Mouse (Mus musculus) heart, embryonic 11.5 days (tissue): ENCODE results near the gene Zfp768. TPM values are rescaled to one million over a fixed set of nuclear protein-coding genes. Genes with fewer than 3 reads are reported as not detected.
A peak's percentile ranks its signal among the peaks of the same experiment; 100 is the strongest.
"Not testable (repeated sequence)": the region's sequence is repeated elsewhere in the genome, so short reads cannot be mapped to it uniquely, and the experiment has no call there.

ENCODE experiments used
- ATAC-seq: fragments of 200-750 bp; cut with Nextera tagmentation; replicated peaks from 2 replicates; pipeline ENCODE4 v1.8.0; 2017; ENCODE audit warnings: moderate library complexity; ENCODE audit not compliant: insufficient number of reproducible peaks, low FRiP score, low TSS enrichment
- H3K27ac ChIP-seq: fragments of 300-500 bp; sonication (generic); 2 replicates; pipeline ENCODE4 v1.5.1; 2014; ENCODE audit warnings: mild to moderate bottlenecking, low read depth, low read length
- H3K27me3 ChIP-seq: fragments of 300-500 bp; sonication (generic); 2 replicates; pipeline ENCODE4 v1.6.1; 2014; ENCODE audit warnings: mild to moderate bottlenecking, low read length, mixed read lengths; ENCODE audit not compliant: control insufficient read depth, insufficient read depth
- H3K36me3 ChIP-seq: fragments of 300-500 bp; sonication (generic); 2 replicates; pipeline ENCODE4 v1.6.1; 2014; ENCODE audit warnings: mild to moderate bottlenecking, low read length, moderate library complexity, mixed read lengths; ENCODE audit not compliant: control insufficient read depth, insufficient read depth
- H3K4me1 ChIP-seq: fragments of 300-500 bp; sonication (generic); 2 replicates; pipeline ENCODE4 v1.6.1; 2014; ENCODE audit warnings: low read length; ENCODE audit not compliant: control insufficient read depth, insufficient read depth
- H3K4me2 ChIP-seq: fragments of 300-500 bp; sonication (generic); 2 replicates; pipeline ENCODE4 v1.6.1; 2014; ENCODE audit warnings: mild to moderate bottlenecking, moderate library complexity
- H3K4me3 ChIP-seq: fragments of 300-500 bp; sonication (generic); 2 replicates; pipeline ENCODE4 v1.5.1; 2014; ENCODE audit warnings: low read depth, low read length
- H3K9ac ChIP-seq: fragments of 300-500 bp; sonication (generic); 2 replicates; pipeline ENCODE4 v1.6.1; 2014; ENCODE audit warnings: mild to moderate bottlenecking, low read depth, low read length, moderate library complexity
- H3K9me3 ChIP-seq: fragments of 300-500 bp; sonication (generic); replicated peaks from 2 replicates; pipeline ENCODE4 v1.6.1; 2016; ENCODE audit warnings: low read length; ENCODE audit not compliant: control insufficient read depth
- WGBS: fragments of 180-500 bp; shearing (Covaris S2); extraction: QIAGEN DNeasy Blood & Tissue Kit; methylation state at CpG from one replicate; pipeline ENCODE4 v1.1.7; 2014; ENCODE audit not compliant: insufficient replicate concordance; 5-methylcytosine and 5-hydroxymethylcytosine counted together
- polyA plus RNA-seq: library from polyadenylated mRNA; unstranded; fragments of >200 nt; fragmentation: Nextera tagmentation; extraction: Ambion mirVana; gene quantifications from 2 replicates; pipeline ENCODE4 v1.2.1, GENCODE M21; 2014

Gene Zfp768
- polyA plus RNA-seq: 4.7 and 6.0 TPM in 2 replicates

GRCm38 (mm10) chr7:127345512-127346325 lies at the start of gene Zfp768:
Gene Zfp768 (minus strand): TSS chr7:127345589.
- Histone ChIP-seq H3K9ac (peak within 1 kb of the TSS; percentile 97), H3K4me2 (peak within 1 kb of the TSS; percentile 89), H3K4me1 (peaks cover 14% of the 10 kb centered on the region), H3K36me3 (peaks cover 12% of the 10 kb centered on the region), H3K4me3 (peak within 1 kb of the TSS; percentile 92), H3K9me3 (no peaks in the 10 kb centered on the region), H3K27ac (peak within 1 kb of the TSS; percentile 97), H3K27me3 (no peaks in the 10 kb centered on the region)
- peak; percentile 88 for ATAC-seq
- under 1% methylated on average over 68 of the region's 76 CpGs for WGBS

DNA sequence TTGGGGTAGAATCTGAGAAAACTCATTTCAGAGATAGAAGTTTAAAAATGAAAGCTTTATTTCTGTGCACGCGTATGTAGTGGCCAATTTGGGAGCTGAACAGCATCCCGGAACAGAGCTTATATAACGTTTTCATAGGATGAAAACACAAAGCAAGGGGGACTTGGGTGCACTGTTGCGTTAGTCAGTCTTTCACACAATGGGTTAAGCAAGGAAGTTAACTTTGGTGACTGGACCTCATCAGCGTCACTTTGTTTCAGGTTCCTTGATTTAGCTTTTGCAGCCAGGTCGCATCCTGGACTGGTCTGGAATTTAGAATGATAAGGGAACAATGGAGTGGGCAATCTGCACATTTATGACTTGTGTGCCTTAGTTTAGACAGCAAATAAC lies 48.5 kb upstream of the Zfp768 start:
- no peak for ATAC-seq
- Histone ChIP-seq H3K36me3 (no peaks in the 10 kb centered on the region), H3K9ac (peak overlapping the region; percentile 39), H3K27me3 (no peaks in the 10 kb centered on the region), H3K4me1 (peaks cover 13% of the 10 kb centered on the region), H3K9me3 (no peaks in the 10 kb centered on the region), H3K4me3 (peak overlapping the region; percentile 71), H3K4me2 (peak overlapping the region; percentile 68), H3K27ac (peak overlapping the region; percentile 66; the same call in 1 of the 2 replicates)
- WGBS: 20% methylated on average over 7 of the region's 7 CpGs

- H3K4me1 ChIP-seq: peaks cover 13% of the 10 kb centered on the region
- WGBS: under 1% methylated on average over 45 of the region's 45 CpGs
Measured at GRCm38 (mm10) chr7:127393157-127393943, 48.0 kb upstream of the Zfp768 start, which contains the start of gene E430018J23Rik. Gene E430018J23Rik (minus strand): TSS chr7:127393629.

DNA sequence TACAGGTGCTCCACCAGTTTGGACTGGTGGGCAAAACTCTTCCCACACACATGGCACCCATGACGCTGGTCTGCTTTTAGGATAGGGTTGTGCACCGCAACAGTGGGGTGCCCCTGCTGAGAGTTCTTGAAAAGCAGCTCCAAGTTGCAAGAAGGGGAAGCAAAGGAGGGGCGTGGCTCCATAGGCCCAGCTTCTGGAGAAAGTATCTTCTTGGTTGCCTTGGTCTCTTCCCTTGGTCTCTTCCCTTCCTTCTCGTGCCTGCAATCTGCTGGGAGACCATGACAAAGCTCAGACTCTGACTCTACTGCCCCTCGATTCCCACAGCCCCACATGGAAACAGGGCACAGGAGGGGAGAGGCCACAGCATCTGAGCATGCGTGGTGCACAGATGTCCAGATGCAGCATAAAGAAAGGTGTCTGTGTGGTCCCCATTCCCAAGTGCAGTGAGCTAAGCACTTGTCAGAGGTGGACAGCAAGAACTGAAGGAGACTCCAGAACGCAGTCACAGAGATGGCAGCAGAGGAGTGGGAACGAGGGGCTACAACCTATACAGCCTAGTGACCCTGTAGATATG lies 46.9 kb upstream of the Zfp768 start:
- peak overlapping the region; percentile 68 for H3K4me2 ChIP-seq
- ATAC-seq: no peak
- H3K9ac ChIP-seq: 0 out of 2 replicates have a peak overlapping the region, but pooled peaks have one; percentile 85
- H3K4me1 ChIP-seq: peaks cover 13% of the 10 kb centered on the region
- 80% methylated on average over 8 of the region's 8 CpGs for WGBS
- peak overlapping the region; percentile 71 for H3K4me3 ChIP-seq
- H3K9me3 ChIP-seq: no peaks in the 10 kb centered on the region
- no peak overlapping the region for H3K27ac ChIP-seq
- no peaks in the 10 kb centered on the region for H3K27me3 ChIP-seq
- no peaks in the 10 kb centered on the region for H3K36me3 ChIP-seq

More at GRCm38 (mm10) chr7:127393157-127393943, 48.0 kb upstream of the Zfp768 start, which contains the start of gene E430018J23Rik:
- peak; percentile 92 for ATAC-seq
- Histone ChIP-seq H3K36me3 (no peaks in the 10 kb centered on the region), H3K27me3 (no peaks in the 10 kb centered on the region), H3K4me2 (peak within 1 kb of the TSS; percentile 68), H3K9ac (peak within 1 kb of the TSS; percentile 85), H3K9me3 (no peaks in the 10 kb centered on the region), H3K4me3 (peak within 1 kb of the TSS; percentile 71), H3K27ac (peak within 1 kb of the TSS; percentile 76)

DNA sequence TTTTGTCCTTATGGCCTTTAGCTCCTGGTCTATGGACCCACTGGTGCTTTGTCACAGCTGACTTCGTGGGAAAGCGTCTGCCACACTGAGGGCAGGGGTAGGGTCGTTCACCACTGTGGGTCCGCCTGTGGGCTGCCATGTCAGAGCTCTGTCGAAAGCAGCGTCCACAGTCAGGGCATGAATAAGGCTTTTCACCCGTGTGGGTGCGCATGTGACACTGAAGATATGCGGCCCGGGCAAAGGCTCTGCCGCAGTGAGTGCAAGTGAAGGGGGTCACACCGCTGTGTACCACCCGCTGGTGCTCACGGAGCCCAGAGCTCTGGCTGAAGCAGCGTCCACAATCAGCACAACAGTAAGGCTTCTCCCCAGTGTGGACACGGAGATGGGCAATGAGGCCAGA lies 46.1 kb upstream of the Zfp768 start:
- H3K9ac ChIP-seq: no peak overlapping the region
- no peak overlapping the region for H3K27ac ChIP-seq
- H3K4me2 ChIP-seq: no peak overlapping the region
- 95% methylated on average over 16 of the region's 16 CpGs for WGBS
- H3K27me3 ChIP-seq: no peaks in the 10 kb centered on the region
- no peaks in the 10 kb centered on the region for H3K36me3 ChIP-seq
- no peaks in the 10 kb centered on the region for H3K9me3 ChIP-seq
- no peak overlapping the region for H3K4me3 ChIP-seq
- ATAC-seq: no peak
- peaks cover 13% of the 10 kb centered on the region for H3K4me1 ChIP-seq

GRCm38 (mm10) chr7:127390306-127390705 lies 44.9 kb upstream of the Zfp768 start:
- no peak for ATAC-seq
- no peak overlapping the region for H3K9ac ChIP-seq
- H3K4me2 ChIP-seq: no peak overlapping the region
- no peak overlapping the region for H3K4me3 ChIP-seq
- no peaks in the 10 kb centered on the region for H3K36me3 ChIP-seq
- peaks cover 13% of the 10 kb centered on the region for H3K4me1 ChIP-seq
- WGBS: 75% methylated on average over 7 of the region's 7 CpGs
- H3K27ac ChIP-seq: no peak overlapping the region
- H3K9me3 ChIP-seq: no peaks in the 10 kb centered on the region
- no peaks in the 10 kb centered on the region for H3K27me3 ChIP-seq

GRCm38 (mm10) chr7:127388201-127388600 lies 42.8 kb upstream of the Zfp768 start:
- H3K36me3 ChIP-seq, H3K9ac ChIP-seq, H3K27ac ChIP-seq, ATAC-seq, H3K4me1 ChIP-seq, H3K4me2 ChIP-seq, H3K4me3 ChIP-seq, H3K9me3 ChIP-seq, H3K27me3 ChIP-seq: not testable (repeated sequence)

GRCm38 (mm10) chr7:127386641-127387392 lies 41.4 kb upstream of the Zfp768 start, which contains the start of gene 9130019O22Rik:
Gene 9130019O22Rik (minus strand): TSS chr7:127387166.
- no peak within 1 kb of the TSS for H3K27ac ChIP-seq
- peak; percentile 86 for ATAC-seq
- WGBS: 13% methylated on average over 38 of the region's 38 CpGs

More at GRCm38 (mm10) chr7:127386641-127387392, 41.4 kb upstream of the Zfp768 start, which contains the start of gene 9130019O22Rik:
- Histone ChIP-seq H3K27me3 (no peaks in the 10 kb centered on the region), H3K36me3 (peaks cover 6% of the 10 kb centered on the region; the same call in 1 of the 2 replicates), H3K4me2 (peak within 1 kb of the TSS; percentile 76), H3K9ac (peak within 1 kb of the TSS; percentile 84), H3K9me3 (no peaks in the 10 kb centered on the region), H3K4me3 (peak within 1 kb of the TSS; percentile 58), H3K4me1 (no peaks in the 10 kb centered on the region)
